8 mouse cellular contexts compared by ENCODE assay signal in the genomic region with DNA sequence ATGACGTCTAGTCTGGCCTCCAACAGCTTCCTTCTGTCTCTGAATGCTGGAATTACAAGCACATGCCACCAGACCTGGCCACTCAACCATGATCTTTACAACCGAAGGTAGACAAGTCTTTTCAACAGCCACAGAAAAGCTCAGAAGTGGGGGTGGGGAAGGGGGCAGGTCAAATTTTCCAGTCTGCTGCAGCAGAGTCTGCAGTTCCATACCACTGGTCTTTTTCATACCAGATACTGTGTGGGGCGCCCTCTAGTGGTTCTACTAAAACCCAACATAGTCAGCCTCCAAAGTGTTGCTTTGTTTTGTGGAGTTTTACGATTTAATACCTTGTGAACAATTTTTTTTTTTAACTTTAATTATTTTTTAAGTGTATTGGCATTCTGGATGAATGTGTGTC. TPM values are rescaled to one million over a fixed set of nuclear protein-coding genes. Genes with fewer than 3 reads are reported as not detected.
DNase-seq lines count a peak whose midpoint lies in the region; ATAC-seq and TF ChIP-seq lines count a peak whose summit lies in the region.

No protein-coding gene starts in this region.

- CTCF ChIA-PET in Patski (lab: Charles Lee) = interaction anchor here (0.6 to 1.9 kb wide), 5 partner anchors 12 to 58 kb away, joined by 3 to 14 read pairs (median 4); a partner anchor contains a TSS

- no peak for ATAC-seq in hindbrain, embryonic 16.5 days
- ATAC-seq in Patski = peak; percentile 44
- peak; percentile 34 for ATAC-seq in common myeloid progenitor, adult 5-6 weeks (replicated peaks; ENCODE audit: low read depth, poor library complexity, severe bottlenecking)
- no peak for ATAC-seq in heart, postnatal 0 days (ENCODE audit: insufficient read depth, low read depth)

- H3K4me1 ChIP-seq in hindbrain, embryonic 10.5 days (replicated peaks) = peaks cover 25% of the 10 kb centered on the region
- H3K4me1 ChIP-seq in hindbrain, embryonic 16.5 days (ENCODE audit: control insufficient read depth, insufficient read depth, low read depth, low read length) = peaks cover 11% of the 10 kb centered on the region
- peaks cover 8% of the 10 kb centered on the region; the same call in 1 of the 2 replicates for H3K4me1 ChIP-seq in heart, postnatal 0 days (ENCODE audit: control insufficient read depth, insufficient read depth)

- TF ChIP-seq CTCF in Patski (IDR thresholded peaks at IDR 0.05) = no peak
- TF ChIP-seq CTCF in heart, postnatal 0 days (IDR thresholded peaks at IDR 0.05; ENCODE audit: low read depth) = peak; percentile 73

- TF ChIP-seq EP300 in heart, postnatal 0 days (IDR thresholded peaks at IDR 0.05; ENCODE audit: low read depth) = no peak

- in situ Hi-C loops in Patski (cut with MboI; ENCODE audit: low pct_unique_long_range_greater_than_20kb) = no loop called here

- H3K9ac ChIP-seq in hindbrain, embryonic 16.5 days (ENCODE audit: low read depth, low read length) = no peak overlapping the region
- no peak overlapping the region for H3K9ac ChIP-seq in heart, postnatal 0 days (replicated peaks; ENCODE audit: low read depth, low read length)

- no peak overlapping the region for H3K4me2 ChIP-seq in hindbrain, embryonic 16.5 days (ENCODE audit: low read length)
- H3K4me2 ChIP-seq in heart, postnatal 0 days (ENCODE audit: low read depth, low read length) = peak overlapping the region; percentile 17; the same call in 1 of the 2 replicates

- POLR2A ChIA-PET in Patski (lab: Charles Lee) = no interaction called here

- no peaks in the 10 kb centered on the region for H3K27me3 ChIP-seq in hindbrain, embryonic 10.5 days (ENCODE audit: insufficient read depth, poor library complexity, severe bottlenecking)
- H3K27me3 ChIP-seq in hindbrain, embryonic 16.5 days (replicated peaks; ENCODE audit: control insufficient read depth, insufficient read depth, low read length) = no peaks in the 10 kb centered on the region
- H3K27me3 ChIP-seq in Patski = no peaks in the 10 kb centered on the region
- no peaks in the 10 kb centered on the region for H3K27me3 ChIP-seq in heart, postnatal 0 days (ENCODE audit: control insufficient read depth, insufficient read depth, low read length)

- 16% methylated on average over 4 of the region's 4 CpGs for WGBS in hindbrain, embryonic 10.5 days
- 12% methylated on average over 4 of the region's 4 CpGs for WGBS in hindbrain, embryonic 16.5 days
- 11% methylated on average over 4 of the region's 4 CpGs for WGBS in heart, postnatal 0 days

- no peak overlapping the region for H3K27ac ChIP-seq in hindbrain, embryonic 10.5 days
- no peak overlapping the region for H3K27ac ChIP-seq in hindbrain, embryonic 16.5 days (ENCODE audit: low read depth, low read length)
- H3K27ac ChIP-seq in heart, postnatal 0 days (ENCODE audit: low read depth) = no peak overlapping the region

- H3K4me3 ChIP-seq in hindbrain, embryonic 10.5 days = no peak overlapping the region
- no peak overlapping the region for H3K4me3 ChIP-seq in hindbrain, embryonic 16.5 days (ENCODE audit: low read length)
- no peak overlapping the region for H3K4me3 ChIP-seq in heart, postnatal 0 days (ENCODE audit: low read depth, low read length)

- peak; percentile 68 for DNase-seq in hindbrain, embryonic 10.5 days (ENCODE audit: low spot score)
- DNase-seq in Patski (ENCODE audit: low read depth, low spot score) = no peak
- peak; percentile 54 for DNase-seq in heart, postnatal 0 days (ENCODE audit: low spot score)
- peak; percentile 28 to 71 for DNase-seq in layer of hippocampus, postnatal 14 days (ENCODE audit: low spot score in 2 of 2)
- DNase-seq in lung, postnatal 4 days = peak; percentile 37 to 71
- DNase-seq in spleen, postnatal 10 days (ENCODE audit: low spot score in 2 of 2) = peak; percentile 33 to 79

- H3K9me3 ChIP-seq in hindbrain, embryonic 10.5 days = no peaks in the 10 kb centered on the region
- no peaks in the 10 kb centered on the region for H3K9me3 ChIP-seq in hindbrain, embryonic 16.5 days (ENCODE audit: control insufficient read depth, low read length)
- no peaks in the 10 kb centered on the region for H3K9me3 ChIP-seq in heart, postnatal 0 days (replicated peaks; ENCODE audit: control insufficient read depth, low read length)

- peaks cover 35% of the 10 kb centered on the region for H3K36me3 ChIP-seq in hindbrain, embryonic 10.5 days
- 0 out of 2 replicates have a peak, but pooled peaks cover 6% of the 10 kb centered on the region for H3K36me3 ChIP-seq in hindbrain, embryonic 16.5 days (ENCODE audit: control insufficient read depth, insufficient read depth, low read length)
- peaks cover 17% of the 10 kb centered on the region for H3K36me3 ChIP-seq in heart, postnatal 0 days (replicated peaks; ENCODE audit: control insufficient read depth, insufficient read depth, low read length)

RNA-seq across cellular contexts. Expression of a gene that starts 1.4 kb away (rescaled TPM):
- 2.8 and 4.2 TPM in 2 replicates for polyA plus RNA-seq in hindbrain, embryonic 10.5 days (2016; fragmentation: Nextera tagmentation; extraction: Ambion mirVana)
- 7.8 and 8.0 TPM in 2 replicates for polyA plus RNA-seq in hindbrain, embryonic 16.5 days (2015; fragmentation: Nextera tagmentation; extraction: Ambion mirVana)
- 4.6 TPM for polyA plus RNA-seq in Patski (2021)
- total RNA-seq in common myeloid progenitor, adult 5-6 weeks (2017) = 0.05 TPM in 1 of 2 replicates, not detected in the other
- total RNA-seq in heart, postnatal 0 days (2014; rRNA removed; ENCODE audit: low replicate concordance) = 2.7 TPM in 1 of 2 replicates, not detected in the other
- 0.26 and 0.33 TPM in 2 replicates for polyA plus RNA-seq in heart, postnatal 0 days (2015; fragmentation: Nextera tagmentation; extraction: Ambion mirVana)
- 1 to 10 TPM; 9.5 to 9.7 TPM for total RNA-seq in layer of hippocampus, postnatal 14 days (2021)

RNA-seq across cellular contexts. Expression of a gene that starts 13.2 kb away (rescaled TPM):
- polyA plus RNA-seq in hindbrain, embryonic 10.5 days (2016; fragmentation: Nextera tagmentation; extraction: Ambion mirVana) = 153 and 181 TPM in 2 replicates
- polyA plus RNA-seq in hindbrain, embryonic 16.5 days (2015; fragmentation: Nextera tagmentation; extraction: Ambion mirVana) = 105 and 119 TPM in 2 replicates
- polyA plus RNA-seq in Patski (2021) = 44.7 TPM
- 76.5 and 87.6 TPM in 2 replicates for total RNA-seq in common myeloid progenitor, adult 5-6 weeks (2017)
- total RNA-seq in heart, postnatal 0 days (2014; rRNA removed; ENCODE audit: low replicate concordance) = 24.2 and 29.9 TPM in 2 replicates
- 69.3 and 71.1 TPM in 2 replicates for polyA plus RNA-seq in heart, postnatal 0 days (2015; fragmentation: Nextera tagmentation; extraction: Ambion mirVana)
- total RNA-seq in layer of hippocampus, postnatal 14 days (2021) = 10 to 100 TPM; 49.1 to 55.1 TPM

RNA-seq across cellular contexts. Expression of a gene that starts 36.9 kb away (rescaled TPM):
- 13.8 and 16.0 TPM in 2 replicates for polyA plus RNA-seq in hindbrain, embryonic 10.5 days (2016; fragmentation: Nextera tagmentation; extraction: Ambion mirVana)
- polyA plus RNA-seq in hindbrain, embryonic 16.5 days (2015; fragmentation: Nextera tagmentation; extraction: Ambion mirVana) = 17.9 and 22.4 TPM in 2 replicates
- 15.9 TPM for polyA plus RNA-seq in Patski (2021)
- total RNA-seq in common myeloid progenitor, adult 5-6 weeks (2017) = 10.3 and 17.7 TPM in 2 replicates
- total RNA-seq in heart, postnatal 0 days (2014; rRNA removed; ENCODE audit: low replicate concordance) = 16.0 and 19.1 TPM in 2 replicates
- polyA plus RNA-seq in heart, postnatal 0 days (2015; fragmentation: Nextera tagmentation; extraction: Ambion mirVana) = 6.0 and 7.0 TPM in 2 replicates
- total RNA-seq in layer of hippocampus, postnatal 14 days (2021) = 10 to 100 TPM; 35.0 to 37.5 TPM

RNA-seq across cellular contexts. Expression of a gene that starts 58.6 kb away (rescaled TPM):
- 48.3 and 62.6 TPM in 2 replicates for polyA plus RNA-seq in hindbrain, embryonic 10.5 days (2016; fragmentation: Nextera tagmentation; extraction: Ambion mirVana)
- 9.5 and 10.4 TPM in 2 replicates for polyA plus RNA-seq in hindbrain, embryonic 16.5 days (2015; fragmentation: Nextera tagmentation; extraction: Ambion mirVana)
- 17.3 TPM for polyA plus RNA-seq in Patski (2021)
- total RNA-seq in common myeloid progenitor, adult 5-6 weeks (2017) = 35.8 and 48.2 TPM in 2 replicates
- total RNA-seq in heart, postnatal 0 days (2014; rRNA removed; ENCODE audit: low replicate concordance) = 4.4 and 19.2 TPM in 2 replicates
- 9.4 and 10.1 TPM in 2 replicates for polyA plus RNA-seq in heart, postnatal 0 days (2015; fragmentation: Nextera tagmentation; extraction: Ambion mirVana)
- 1 to 10 TPM; 1.5 to 2.4 TPM for total RNA-seq in layer of hippocampus, postnatal 14 days (2021)

RNA-seq across cellular contexts. Expression of a gene that starts 58.9 kb away (rescaled TPM):
- polyA plus RNA-seq in hindbrain, embryonic 10.5 days (2016; fragmentation: Nextera tagmentation; extraction: Ambion mirVana) = 79.5 and 79.7 TPM in 2 replicates
- 32.0 and 37.2 TPM in 2 replicates for polyA plus RNA-seq in hindbrain, embryonic 16.5 days (2015; fragmentation: Nextera tagmentation; extraction: Ambion mirVana)
- 42.4 TPM for polyA plus RNA-seq in Patski (2021)
- 64.4 and 73.8 TPM in 2 replicates for total RNA-seq in common myeloid progenitor, adult 5-6 weeks (2017)
- 37.2 and 65.8 TPM in 2 replicates for total RNA-seq in heart, postnatal 0 days (2014; rRNA removed; ENCODE audit: low replicate concordance)
- polyA plus RNA-seq in heart, postnatal 0 days (2015; fragmentation: Nextera tagmentation; extraction: Ambion mirVana) = 139 and 161 TPM in 2 replicates
- 10 to 100 TPM; 12.2 to 12.6 TPM for total RNA-seq in layer of hippocampus, postnatal 14 days (2021)

Comparison
In these comparisons a context has a peak if more than half of its experiments do, and no peak if none do; other contexts are left out.
1. ATAC-seq: peak in Patski (single experiment) and common myeloid progenitor, adult 5-6 weeks (single experiment); none in hindbrain, embryonic 16.5 days (single experiment) and heart, postnatal 0 days (single experiment).